Comparison of ENCODE assay signal across 13 mouse cellular contexts in genomic region chr9:77636450-77636951, GRCm38 (mm10). TPM values are rescaled to one million over a fixed set of nuclear protein-coding genes. Genes with fewer than 3 reads are reported as not detected.
DNase-seq lines count a peak whose midpoint lies in the region; ATAC-seq and TF ChIP-seq lines count a peak whose summit lies in the region.
"Had no signal": no experiment of that assay in that cellular context is flagged by ENCODE, and none has a peak within 500 bp of the region (broad histone marks: within the 10 kb centered on the region; RNA-seq: fewer than 3 reads in every experiment).

Gene Klhl31, plus strand, starts transcription at chr9:77636500.

- no peak within 1 kb of the TSS for H3K4me3 ChIP-seq in kidney, adult 2 months (ENCODE audit: insufficient read depth, low read depth, low read length)
- no peak within 1 kb of the TSS for H3K4me3 ChIP-seq in midbrain, embryonic 13.5 days (replicated peaks)
- H3K4me3 ChIP-seq: megakaryocyte, embryonic 14.5 days had no signal

- no peaks in the 10 kb centered on the region for H3K9me3 ChIP-seq in midbrain, embryonic 13.5 days
- H3K9me3 ChIP-seq: G1E; megakaryocyte, embryonic 14.5 days had no signal

- TF ChIP-seq POLR2A in kidney, adult 2 months (IDR thresholded peaks at IDR 0.05; ENCODE audit: low read depth, low read length) = no peak

- H3K27ac ChIP-seq in kidney, adult 2 months (ENCODE audit: insufficient read depth, low read depth, low read length) = no peak within 1 kb of the TSS; the same call in 1 of the 2 replicates
- no peak within 1 kb of the TSS for H3K27ac ChIP-seq in midbrain, embryonic 13.5 days

- H3K4me2 ChIP-seq in midbrain, embryonic 13.5 days (replicated peaks) = no peak within 1 kb of the TSS

- WGBS in kidney, adult 2 months = 28% methylated on average over 10 of the region's 10 CpGs
- 71% methylated on average over 10 of the region's 10 CpGs for WGBS in midbrain, embryonic 13.5 days

- no peak for ATAC-seq in midbrain, embryonic 13.5 days

- H3K9ac ChIP-seq in midbrain, embryonic 13.5 days (replicated peaks) = no peak within 1 kb of the TSS

- TF ChIP-seq CTCF in kidney, adult 2 months (conservative IDR thresholded peaks at IDR 0.05; ENCODE audit: insufficient read depth, insufficient read length, low read depth, low read length) = no peak

- no peaks in the 10 kb centered on the region for H3K27me3 ChIP-seq in kidney, adult 2 months (replicated peaks; ENCODE audit: control insufficient read depth, insufficient read depth, low read length)
- H3K27me3 ChIP-seq in midbrain, embryonic 13.5 days = no peaks in the 10 kb centered on the region

- no peaks in the 10 kb centered on the region for H3K36me3 ChIP-seq in kidney, adult 2 months (ENCODE audit: control insufficient read depth, insufficient read depth, low read length)
- H3K36me3 ChIP-seq in midbrain, embryonic 13.5 days = no peaks in the 10 kb centered on the region
- H3K36me3 ChIP-seq: G1E had no signal

- DNase-seq in ovary, adult 18-20 months (ENCODE audit: low spot score) = peak; percentile 50
- DNase-seq in ovary, postnatal 14 days (ENCODE audit: low spot score) = no peak
- peak; percentile 66 to 76 for DNase-seq in heart, adult 18-20 months
- peak; percentile 21 for DNase-seq in kidney, adult 2 months
- DNase-seq in thymus, postnatal 4 days = no peak
- DNase-seq in thymus, postnatal 0 days (ENCODE audit: low spot score) = no peak
- DNase-seq in urinary bladder, adult 2 months (ENCODE audit: low spot score) = no peak
- DNase-seq: retina, postnatal 1 day; thymus, adult 2 months had no signal

- H3K4me1 ChIP-seq in kidney, adult 2 months (ENCODE audit: control insufficient read depth, insufficient read depth, low read length) = 0 out of 2 replicates have a peak, but pooled peaks cover 3% of the 10 kb centered on the region
- no peaks in the 10 kb centered on the region for H3K4me1 ChIP-seq in midbrain, embryonic 13.5 days (replicated peaks)
- H3K4me1 ChIP-seq: megakaryocyte, embryonic 14.5 days had no signal

RNA-seq across cellular contexts. Expression of gene Klhl31, which starts in this region (rescaled TPM):
- total RNA-seq in heart, adult 18-20 months (2021) = 100 to 1,000 TPM; 112 to 126 TPM
- 0.04 and 0.99 TPM in 2 replicates for polyA plus RNA-seq in kidney, adult 2 months (2012; rRNA removed)
- 0.06 and 0.08 TPM in 2 replicates for polyA plus RNA-seq in thymus, postnatal 0 days (2015; fragmentation: Nextera tagmentation; extraction: Ambion mirVana)
- polyA plus RNA-seq in urinary bladder, adult 2 months (2012; rRNA removed) = 0.03 TPM in 2 replicates
- 0.05 TPM in 1 of 2 replicates, not detected in the other for polyA plus RNA-seq in midbrain, embryonic 13.5 days (2015; fragmentation: Nextera tagmentation; extraction: Ambion mirVana)
- total RNA-seq: hematopoietic stem cell, adult 5-6 weeks had no signal
- polyA plus RNA-seq: G1E had no signal

Comparison
In these comparisons a context has a peak if more than half of its experiments do, and no peak if none do; other contexts are left out.
1. DNase-seq: peak in ovary, adult 18-20 months (single experiment) and heart, adult 18-20 months (2 of 2); none in ovary, postnatal 14 days (single experiment), thymus, postnatal 4 days (single experiment), thymus, postnatal 0 days (single experiment) and urinary bladder, adult 2 months (single experiment).
2. Peak in DNase-seq in kidney, adult 2 months; RNA of the gene not detected or under 1 TPM.